Mouse (Mus musculus) cerebellum, adult 8-10 months (tissue): Measurements from ENCODE around the gene Cyp4f16.
A peak's percentile ranks its signal among the peaks of the same experiment; 100 is the strongest.
"Not testable (repeated sequence)": the region's sequence is repeated elsewhere in the genome, so short reads cannot be mapped to it uniquely, and the experiment has no call there.

Source experiments
- DNase-seq: peaks from one replicate; pipeline ENCODE4 v3.0.0; 2022

Cyp4f16 gene

GRCm38 (mm10) chr17:32536051-32536866, at the start of gene Cyp4f16:
TSS of gene Cyp4f16 (plus strand) at chr17:32536558.
- peak; percentile 89 for DNase-seq

- no peak for DNase-seq
These were observed 43.9 kb upstream of the Cyp4f16 start for GRCm38 (mm10) chr17:32492349-32492980.

- DNase-seq = peak; percentile 59
These were observed 41.8 kb upstream of the Cyp4f16 start for GRCm38 (mm10) chr17:32494601-32495000.

GRCm38 (mm10) chr17:32500511-32500910, 35.8 kb upstream of the Cyp4f16 start:
- not testable (repeated sequence) for DNase-seq

- DNase-seq = no peak
These were observed 35.3 kb upstream of the Cyp4f16 start for GRCm38 (mm10) chr17:32501051-32501450.

- no peak for DNase-seq
These were observed 33.2 kb upstream of the Cyp4f16 start for GRCm38 (mm10) chr17:32503111-32503510.

- DNase-seq = no peak
These were observed 30.3 kb upstream of the Cyp4f16 start, which contains the start of gene Cyp4f17 for GRCm38 (mm10) chr17:32505851-32506728. TSS of gene Cyp4f17 (plus strand) at chr17:32506050.

GRCm38 (mm10) chr17:32506729-32507245, 29.6 kb upstream of the Cyp4f16 start:
- no peak for DNase-seq

- no peak for DNase-seq
These were observed 20.2 kb upstream of the Cyp4f16 start for GRCm38 (mm10) chr17:32516126-32516525.

- no peak for DNase-seq
These were observed 14.4 kb upstream of the Cyp4f16 start for GRCm38 (mm10) chr17:32521981-32522380.

GRCm38 (mm10) chr17:32522386-32522785, 14.0 kb upstream of the Cyp4f16 start:
- no peak for DNase-seq

- no peak for DNase-seq
These were observed 13.5 kb upstream of the Cyp4f16 start for GRCm38 (mm10) chr17:32522816-32523215.

- no peak for DNase-seq
These were observed 12.5 kb upstream of the Cyp4f16 start for GRCm38 (mm10) chr17:32523895-32524294.

GRCm38 (mm10) chr17:32526341-32526740, 10.0 kb upstream of the Cyp4f16 start:
- DNase-seq = not testable (repeated sequence)

- DNase-seq = no peak
These were observed 8.6 kb upstream of the Cyp4f16 start for GRCm38 (mm10) chr17:32527748-32528147.

- DNase-seq = peak; percentile 94
These were observed 7.7 kb upstream of the Cyp4f16 start for GRCm38 (mm10) chr17:32528408-32529337.

- DNase-seq = not testable (repeated sequence)
These were observed 4.0 kb upstream of the Cyp4f16 start for GRCm38 (mm10) chr17:32532356-32532755.

GRCm38 (mm10) chr17:32534068-32534467, 2.3 kb upstream of the Cyp4f16 start:
- no peak for DNase-seq

GRCm38 (mm10) chr17:32536867-32537250, 501 bp downstream of the Cyp4f16 start:
- DNase-seq = peak; percentile 31

- not testable (repeated sequence) for DNase-seq
These were observed 8.4 kb downstream of the Cyp4f16 start for GRCm38 (mm10) chr17:32544792-32545191.

- DNase-seq = not testable (repeated sequence)
These were observed 14.0 kb downstream of the Cyp4f16 start for GRCm38 (mm10) chr17:32550377-32550776.
